Mouse (Mus musculus): ENCODE data around the gene Ltbp3.

Gene Ltbp3

DNA sequence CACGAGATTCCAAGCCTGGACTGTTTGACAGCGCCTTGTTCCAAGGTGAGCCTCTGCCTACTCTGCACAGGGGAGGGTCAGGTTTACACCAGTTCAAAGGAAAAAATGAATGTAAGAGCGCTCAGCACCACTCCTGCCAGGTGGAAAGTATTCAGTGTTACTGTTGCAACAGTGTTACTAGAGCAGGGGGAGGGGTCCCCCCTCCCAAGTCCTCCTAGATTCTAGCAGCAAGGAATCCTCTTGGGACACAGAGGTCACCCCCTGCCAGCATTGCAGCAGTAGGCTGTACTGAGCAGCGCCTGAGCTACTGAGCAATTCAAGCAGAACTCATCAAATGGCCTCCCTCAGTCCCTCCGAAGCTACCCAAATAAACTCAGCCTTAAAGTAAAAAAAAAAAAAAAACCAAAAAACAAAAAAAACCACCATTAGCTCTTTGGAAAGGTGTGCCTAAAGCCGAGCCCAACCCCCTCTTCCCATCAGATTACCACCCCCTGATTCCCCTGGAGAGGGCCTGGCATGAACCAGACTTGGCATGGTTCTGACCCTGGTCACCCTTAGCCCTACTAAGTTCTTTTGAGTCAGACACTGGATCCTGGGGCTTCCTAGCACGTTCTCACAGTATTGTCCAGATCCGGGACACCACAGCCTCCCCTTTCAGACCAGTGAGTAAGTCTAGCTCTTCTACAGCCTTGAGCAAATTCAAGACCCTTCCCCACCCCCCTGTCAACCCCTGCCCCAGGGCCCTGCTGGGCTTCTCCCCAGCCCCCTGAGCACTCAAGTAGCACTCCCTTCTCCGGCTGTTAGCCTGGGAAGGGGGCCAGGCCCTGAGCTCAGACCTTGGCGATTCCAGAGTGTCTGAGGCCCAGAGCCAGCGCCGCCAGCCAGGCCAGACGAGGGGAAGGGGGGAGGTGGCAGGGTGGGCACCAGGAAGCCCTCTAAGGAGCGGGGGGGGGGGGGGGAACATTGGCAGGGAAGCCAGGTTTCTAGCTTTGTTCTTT is at the start of gene Ltbp3:
Gene Ltbp3, plus strand, starts transcription at position 585 of the 998 bp plus-strand sequence.
- DNase-seq = peak; percentile 73 to 80

DNA sequence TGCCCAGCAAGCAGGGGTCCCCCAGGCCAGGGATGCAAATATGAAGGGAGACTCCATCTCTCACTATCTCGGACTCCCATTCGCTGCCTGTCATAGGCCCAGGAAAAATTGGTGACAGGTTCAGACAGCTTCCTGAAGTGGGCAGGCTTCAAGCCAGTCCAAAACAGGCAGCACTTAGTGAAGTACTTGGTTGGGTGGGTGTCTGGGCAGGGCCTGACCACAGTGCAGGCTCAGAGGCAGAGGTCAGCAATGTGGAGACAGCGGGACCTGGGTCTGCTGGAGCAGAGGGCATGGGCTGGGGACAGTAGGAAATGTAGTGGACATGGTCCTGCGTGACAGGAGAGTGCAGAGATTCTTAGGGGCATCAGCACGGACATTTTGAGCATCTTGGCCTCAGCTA is 49.1 kb upstream of the Ltbp3 start:
- peak in 1 of 2 experiments; percentile 29 for DNase-seq

DNA sequence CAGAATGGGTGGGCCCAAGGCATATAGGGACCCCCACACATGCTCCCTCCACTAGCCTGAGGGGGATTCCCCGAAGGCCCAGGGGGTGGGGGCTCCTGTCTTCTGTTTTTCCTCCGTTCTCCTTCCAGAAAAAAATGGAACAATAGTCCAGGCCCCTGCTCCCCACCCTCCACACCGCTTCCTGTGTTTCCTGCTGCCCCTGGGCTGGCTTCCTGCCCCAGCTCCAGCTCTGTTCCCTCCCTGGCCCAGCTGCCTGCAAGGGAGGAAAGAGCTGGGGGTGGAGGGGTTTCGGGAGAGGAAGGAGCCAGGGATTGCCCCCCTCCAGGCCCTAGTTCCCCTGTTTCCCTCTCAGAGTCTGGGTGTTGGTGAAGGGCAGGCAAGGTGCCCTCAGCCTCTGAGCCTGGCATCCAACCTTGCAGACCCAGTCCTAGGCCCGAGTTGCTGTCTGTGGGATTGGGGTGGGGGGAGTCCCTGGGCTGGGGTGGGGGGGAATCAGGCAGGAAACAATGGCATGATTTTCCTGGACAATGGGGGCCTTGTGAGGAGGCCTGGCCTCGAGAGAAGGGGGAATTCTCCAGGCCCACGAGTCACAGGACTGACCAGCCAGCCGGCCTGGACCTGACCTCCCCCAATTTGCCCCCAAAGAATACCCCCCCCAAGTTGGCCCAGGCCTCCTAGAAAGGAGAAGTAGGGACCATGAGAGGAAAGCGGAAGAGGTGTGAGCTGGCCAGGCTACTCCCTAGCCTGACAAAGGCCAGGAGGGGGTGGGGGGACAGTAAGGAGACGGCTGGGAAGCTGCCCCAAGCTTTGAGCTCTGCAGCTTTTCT is 48.4 kb upstream of the Ltbp3 start:
- peak; percentile 79 to 83 for DNase-seq

DNA sequence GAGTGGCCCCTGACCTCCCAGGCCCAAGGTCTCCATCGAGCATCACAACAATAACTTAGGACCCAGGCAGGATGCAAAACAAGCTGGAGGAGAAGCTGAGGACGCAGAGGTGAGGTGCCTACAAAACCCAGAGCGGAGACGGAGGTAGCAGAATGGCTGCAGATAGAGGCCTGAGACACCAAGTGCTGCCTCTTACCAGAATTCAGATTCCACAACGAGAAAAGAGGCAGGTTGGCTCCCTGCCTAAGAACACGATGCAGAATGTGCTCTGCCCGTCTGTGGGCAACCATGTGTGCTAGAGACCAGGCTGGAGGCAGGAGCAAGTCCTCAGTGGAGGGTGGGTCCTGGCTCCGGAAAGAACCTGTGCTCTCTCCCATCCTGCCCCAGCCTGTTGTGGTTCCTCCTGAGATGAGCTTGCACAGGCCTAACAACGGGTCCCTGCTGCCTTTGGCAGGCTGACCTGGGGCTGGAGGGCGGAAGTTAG is 47.7 kb upstream of the Ltbp3 start:
- peak in 1 of 2 experiments; percentile 23 for DNase-seq

DNA sequence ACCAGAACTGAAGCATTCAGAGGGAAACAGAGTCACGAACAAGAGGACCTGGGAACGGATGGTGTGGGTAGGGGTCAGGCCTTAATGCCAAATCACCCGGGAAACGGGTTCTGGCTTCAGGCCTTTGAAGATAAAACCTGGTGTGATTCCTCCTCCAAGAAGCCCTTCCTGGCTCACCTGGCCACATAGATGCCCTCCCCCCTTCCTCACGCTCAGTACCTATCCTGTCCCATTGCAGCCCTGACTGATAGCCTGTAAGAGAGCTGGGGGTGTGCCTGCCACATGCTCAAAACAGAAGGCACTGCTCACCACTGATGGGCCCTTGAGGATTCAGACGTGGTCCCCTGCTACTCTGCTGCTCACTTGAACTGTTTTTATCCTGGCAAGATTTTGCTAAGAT is 46.9 kb upstream of the Ltbp3 start:
- no peak for DNase-seq

DNA sequence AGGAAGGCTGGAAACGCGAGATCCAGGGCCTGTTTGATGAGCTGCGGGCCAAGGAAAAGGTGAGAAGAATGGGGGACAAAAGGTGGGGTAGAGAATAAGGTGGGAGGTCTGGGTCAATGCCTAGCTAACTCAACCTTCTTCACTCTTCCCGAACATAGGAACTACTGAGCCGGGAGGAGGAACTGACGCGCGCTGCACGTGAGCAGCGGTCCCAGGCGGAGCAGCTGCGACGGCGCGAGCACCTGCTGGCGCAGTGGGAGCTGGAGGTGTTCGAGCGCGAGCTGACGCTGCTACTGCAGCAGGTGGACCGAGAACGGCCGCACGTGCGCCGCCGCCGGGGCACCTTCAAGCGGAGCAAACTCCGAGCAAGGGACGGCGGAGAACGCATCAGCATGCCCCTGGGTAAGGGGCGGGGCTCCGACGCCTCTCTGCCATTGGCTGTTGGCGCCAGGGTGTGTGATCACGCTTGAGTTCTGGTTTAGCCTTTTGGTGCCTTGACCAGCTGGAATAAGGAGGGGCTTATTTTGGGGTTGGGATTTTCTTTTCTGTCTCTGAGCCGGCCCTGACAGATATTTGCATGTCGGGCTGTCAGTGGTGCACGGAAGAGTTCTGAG is 44.7 kb upstream of the Ltbp3 start:
- DNase-seq = no peak

DNA sequence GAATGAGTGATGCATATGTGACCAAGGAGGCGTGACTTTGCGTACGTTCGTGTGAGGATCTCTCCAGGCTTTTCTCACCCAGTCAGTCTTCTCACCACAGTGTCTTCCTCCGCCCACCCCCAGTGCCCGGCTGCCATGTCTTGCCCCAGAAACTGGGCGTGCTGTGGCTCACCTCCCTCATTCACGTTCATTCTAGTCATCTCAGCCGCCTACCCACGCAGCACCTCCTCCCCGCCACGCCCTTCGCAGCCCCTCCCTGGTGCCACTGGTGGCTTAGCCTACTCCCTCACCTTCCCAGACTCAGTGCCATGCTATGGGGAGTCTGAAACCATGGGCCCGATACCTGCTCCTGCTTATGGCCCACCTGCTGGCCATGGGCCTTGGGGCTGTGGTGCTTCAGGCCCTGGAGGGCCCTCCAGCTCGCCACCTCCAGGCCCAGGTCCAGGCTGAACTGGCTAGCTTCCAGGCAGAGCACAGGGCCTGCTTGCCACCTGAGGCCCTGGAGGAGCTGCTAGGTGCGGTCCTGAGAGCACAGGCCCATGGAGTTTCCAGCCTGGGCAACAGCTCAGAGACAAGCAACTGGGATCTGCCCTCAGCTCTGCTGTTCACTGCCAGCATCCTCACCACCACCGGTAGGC is 36.4 kb upstream of the Ltbp3 start, which contains the start of gene Kcnk7:
Gene Kcnk7, plus strand, starts transcription at position 205 of the 638 bp plus-strand sequence.
- DNase-seq = peak; percentile 76 to 77

DNA sequence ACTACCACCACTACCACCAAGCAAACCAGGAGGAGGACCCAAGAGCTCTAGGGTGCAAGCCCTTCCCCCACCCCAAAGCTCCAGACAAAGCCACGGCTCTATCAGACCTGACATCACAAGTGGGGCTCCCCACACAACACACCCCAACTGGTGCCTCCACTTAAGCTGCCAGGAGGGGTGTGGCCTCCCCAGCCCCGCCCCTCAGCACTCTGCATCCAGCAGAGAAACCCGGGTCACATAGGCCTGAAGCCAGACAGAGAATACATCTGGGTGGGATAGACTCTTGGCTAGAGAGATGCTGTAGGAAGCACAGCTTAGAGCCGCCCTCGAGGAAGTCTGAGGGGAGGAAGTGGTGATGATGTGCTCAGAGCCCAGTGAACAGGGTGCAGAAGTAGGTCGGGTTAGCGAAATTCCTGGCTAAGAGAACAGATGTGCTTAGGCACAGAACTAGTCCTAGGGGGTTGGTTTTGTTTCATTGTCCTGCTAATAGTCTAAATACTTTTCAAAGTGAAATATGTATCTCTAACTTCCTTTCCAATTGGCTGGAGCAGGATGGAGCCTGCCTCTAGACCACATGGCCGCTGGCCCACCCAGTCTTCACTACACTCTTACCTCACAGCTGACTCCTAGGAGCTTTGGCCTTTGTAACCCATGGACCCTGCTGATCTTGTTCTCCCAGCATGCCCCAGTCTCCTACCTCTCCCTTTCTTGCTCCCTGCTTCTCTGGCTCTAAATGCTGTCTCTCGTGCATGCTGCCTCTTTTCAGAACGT is 35.7 kb upstream of the Ltbp3 start:
- DNase-seq = peak; percentile 56 to 71

DNA sequence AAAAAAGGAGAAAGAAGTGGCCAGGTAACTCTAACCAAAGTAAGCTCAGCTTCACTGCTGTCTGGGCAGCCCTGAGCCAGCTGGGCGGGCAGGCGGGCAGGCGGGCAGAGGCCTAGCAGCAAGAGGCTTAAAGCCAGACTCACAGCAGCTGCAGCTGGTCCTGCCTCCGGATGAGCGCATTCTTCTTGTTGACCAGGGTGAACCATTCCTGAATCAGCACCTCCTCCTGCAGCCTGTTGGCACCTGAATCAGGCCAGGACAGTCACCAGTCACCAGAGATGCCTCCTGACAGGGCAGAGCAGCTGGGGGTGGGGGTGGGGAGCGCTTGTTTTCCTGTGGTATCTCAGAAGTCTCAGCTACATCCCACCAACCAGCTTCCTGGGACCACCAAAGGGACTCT is 30.6 kb upstream of the Ltbp3 start:
- no peak for DNase-seq

DNA sequence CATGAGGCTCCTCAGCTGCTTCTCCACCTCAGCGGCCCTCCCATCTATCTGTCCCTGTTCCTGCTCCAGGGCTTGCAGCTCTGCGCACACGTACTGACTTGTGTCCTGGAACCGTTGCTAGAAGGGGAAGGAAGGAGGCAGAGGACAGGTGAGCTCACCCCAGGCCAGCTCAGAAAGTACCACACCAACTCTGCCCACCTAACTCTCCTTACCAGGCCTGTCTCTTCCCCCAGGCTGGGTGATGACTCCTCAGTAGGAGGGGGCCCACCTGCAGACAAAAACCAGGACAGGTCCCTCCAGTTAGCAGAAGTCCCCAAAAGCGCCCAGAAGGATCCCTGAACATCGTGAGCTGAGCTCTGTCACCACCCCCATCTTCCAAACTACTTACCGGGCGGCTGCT is 30.1 kb upstream of the Ltbp3 start:
- no peak for DNase-seq

DNA sequence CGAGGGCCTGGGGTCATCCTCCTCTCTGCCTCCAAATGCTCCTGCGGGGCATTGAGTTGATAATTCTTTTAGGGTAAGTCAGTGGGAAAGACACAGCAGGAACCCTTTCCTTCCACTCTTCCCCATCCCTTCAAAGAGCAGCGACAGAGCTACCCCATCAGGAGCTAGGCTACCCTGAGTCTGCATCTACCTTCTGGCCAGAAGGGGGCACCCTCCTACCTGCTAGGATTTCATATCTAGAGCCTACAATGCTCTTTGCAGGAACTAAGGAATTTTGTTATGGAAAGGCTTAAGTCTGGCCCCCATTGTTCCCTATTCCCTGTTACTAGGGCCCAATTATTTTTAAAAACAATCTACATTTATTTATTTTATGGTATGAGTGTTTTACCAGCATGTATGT is 29.5 kb upstream of the Ltbp3 start:
- peak; percentile 77 to 85 for DNase-seq

DNA sequence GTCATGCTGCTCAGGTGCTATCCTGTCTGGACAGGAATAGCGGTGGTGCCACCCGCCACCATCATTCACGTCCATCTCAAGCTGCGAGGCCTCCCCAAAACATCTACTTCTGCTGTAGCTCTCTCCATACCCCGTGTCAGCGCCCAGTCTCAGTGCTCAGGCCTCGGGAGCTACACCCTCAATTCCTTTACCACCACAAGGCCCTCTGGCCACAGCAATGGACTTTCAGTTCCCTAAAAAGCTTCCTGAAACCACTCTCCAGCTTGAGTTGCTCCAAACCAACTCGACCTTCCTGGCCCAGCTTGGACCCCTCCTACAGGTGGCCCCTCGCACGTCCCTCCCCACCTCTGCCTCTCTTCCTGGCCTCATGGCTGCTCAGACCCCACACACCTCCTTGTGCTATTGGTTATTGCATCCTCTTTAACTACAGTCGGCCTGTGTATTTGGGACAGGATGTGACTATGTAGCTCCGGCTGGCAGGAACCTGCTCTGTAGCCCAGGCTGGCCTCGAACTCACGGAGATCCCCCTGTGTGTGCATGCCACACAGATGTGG is 28.7 kb upstream of the Ltbp3 start:
- DNase-seq = no peak

DNA sequence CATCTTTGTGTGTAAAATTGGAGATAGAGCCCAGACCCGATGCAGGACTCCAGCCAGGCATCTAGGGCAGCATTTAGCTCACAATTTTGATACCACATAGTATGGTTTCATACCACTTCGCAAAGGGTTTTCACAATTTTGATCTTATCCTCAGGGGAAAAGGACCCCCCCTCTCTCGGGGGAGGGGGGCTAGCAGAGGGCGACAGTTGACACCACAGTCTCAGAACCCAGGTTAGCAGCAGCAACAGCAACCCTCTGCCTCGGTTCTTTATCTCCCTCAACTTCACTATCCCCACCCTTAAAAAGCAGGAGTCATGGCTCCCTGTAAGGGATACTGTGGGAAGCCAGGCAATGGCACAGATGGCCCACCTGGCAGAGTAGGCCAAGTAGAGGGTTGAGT is 27.4 kb upstream of the Ltbp3 start:
- no peak for DNase-seq

DNA sequence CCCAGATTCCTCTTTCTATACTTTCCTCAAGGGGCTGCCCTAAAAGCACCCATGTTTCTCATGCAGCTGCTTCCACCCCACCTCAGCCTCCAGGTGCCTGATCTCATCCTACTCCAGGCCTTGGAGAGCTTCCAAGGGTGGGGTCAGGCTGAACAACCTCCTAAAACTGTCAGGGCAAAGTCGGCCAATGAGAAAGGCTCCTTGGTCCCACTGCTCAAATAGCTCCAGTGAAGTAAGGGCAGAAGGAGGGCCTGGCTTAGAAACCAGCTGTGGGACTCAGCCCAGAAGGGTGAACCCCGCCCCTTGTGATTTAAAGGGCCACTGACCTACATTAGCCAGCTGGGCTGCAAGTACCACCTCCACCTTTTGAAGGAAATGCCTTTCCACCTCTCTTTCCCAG is 27.0 kb upstream of the Ltbp3 start:
- DNase-seq = peak; percentile 89 to 93

DNA sequence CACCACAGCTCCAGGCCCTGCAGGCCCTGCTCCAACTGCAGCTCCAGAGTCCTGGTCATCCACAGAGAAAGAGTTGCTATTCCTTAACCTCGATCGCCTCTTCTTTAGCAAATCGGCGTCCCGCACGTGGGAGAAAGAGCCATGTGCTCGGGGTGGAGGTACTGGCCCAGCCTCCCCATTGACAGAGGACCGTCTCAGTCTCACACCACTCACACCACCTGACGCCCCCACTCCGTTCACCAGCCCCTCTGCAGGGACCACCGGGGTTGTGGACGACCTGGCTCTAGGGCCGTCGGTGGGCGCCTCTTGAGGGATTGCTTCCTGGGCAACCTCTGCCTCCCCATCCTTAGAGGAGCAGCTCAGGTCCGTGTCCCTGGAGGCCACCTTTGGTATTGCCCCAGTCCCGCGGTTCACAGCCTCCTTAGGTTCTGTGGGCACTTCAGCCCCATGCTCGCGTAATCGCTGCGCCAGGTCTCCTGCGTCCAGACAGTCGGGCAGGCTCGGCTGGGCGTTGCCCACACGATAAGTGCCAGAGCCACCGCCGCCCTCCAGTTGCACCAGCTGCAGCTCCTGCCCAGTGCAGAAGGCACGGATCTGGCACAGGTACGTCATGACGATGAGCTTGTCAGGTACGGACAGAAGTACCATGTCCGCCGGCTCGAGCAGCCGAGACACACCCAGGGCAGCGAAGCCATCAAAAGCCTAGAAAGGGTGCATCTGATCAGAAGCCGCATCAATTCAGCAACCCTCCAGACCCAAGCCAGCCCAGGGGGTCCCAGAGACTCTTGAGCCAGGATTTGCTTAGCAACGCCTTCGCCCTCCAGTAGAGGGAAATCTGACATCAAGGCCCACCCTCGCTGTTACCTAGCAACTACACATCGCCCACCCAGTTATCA is 24.7 kb upstream of the Ltbp3 start:
- peak; percentile 66 to 83 for DNase-seq

DNA sequence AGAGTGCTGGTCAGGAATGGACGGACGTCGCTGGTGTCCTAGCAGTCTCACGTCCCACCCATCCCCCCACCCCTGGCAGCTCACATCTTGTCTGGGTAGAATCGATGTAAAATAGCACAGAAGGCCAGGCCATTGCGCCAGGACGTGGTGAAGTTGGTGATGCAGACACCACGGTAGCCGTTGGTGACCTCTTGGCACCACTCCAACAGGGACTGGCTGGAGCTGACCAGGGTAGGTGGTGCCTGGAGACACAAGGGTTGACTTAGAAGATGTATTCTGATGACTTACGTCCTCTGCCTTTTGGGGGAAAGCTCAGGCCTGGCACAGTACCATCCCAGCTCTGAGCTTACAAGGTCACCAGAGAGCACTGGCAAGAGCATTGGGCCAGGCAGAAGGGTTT is 23.7 kb upstream of the Ltbp3 start:
- no peak for DNase-seq

DNA sequence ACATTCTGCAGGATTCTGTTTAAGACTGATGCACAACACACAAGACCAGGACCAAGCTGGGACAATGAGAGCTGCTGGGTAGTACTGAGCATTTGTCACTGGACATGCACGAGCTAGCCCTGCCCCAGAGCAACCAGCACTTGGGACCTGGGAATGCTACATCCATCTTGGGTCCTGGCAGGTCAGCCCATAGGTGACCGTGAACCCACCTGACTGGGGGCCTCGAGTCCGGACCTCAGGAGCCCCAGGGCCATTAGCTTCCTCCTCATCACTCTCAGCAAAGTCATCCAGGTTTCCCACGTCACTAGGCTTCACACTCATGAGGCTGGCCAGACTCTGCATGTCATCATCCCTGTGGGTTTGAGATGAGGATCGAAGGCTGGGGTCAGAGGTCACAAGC is 19.5 kb upstream of the Ltbp3 start:
- no peak for DNase-seq

DNA sequence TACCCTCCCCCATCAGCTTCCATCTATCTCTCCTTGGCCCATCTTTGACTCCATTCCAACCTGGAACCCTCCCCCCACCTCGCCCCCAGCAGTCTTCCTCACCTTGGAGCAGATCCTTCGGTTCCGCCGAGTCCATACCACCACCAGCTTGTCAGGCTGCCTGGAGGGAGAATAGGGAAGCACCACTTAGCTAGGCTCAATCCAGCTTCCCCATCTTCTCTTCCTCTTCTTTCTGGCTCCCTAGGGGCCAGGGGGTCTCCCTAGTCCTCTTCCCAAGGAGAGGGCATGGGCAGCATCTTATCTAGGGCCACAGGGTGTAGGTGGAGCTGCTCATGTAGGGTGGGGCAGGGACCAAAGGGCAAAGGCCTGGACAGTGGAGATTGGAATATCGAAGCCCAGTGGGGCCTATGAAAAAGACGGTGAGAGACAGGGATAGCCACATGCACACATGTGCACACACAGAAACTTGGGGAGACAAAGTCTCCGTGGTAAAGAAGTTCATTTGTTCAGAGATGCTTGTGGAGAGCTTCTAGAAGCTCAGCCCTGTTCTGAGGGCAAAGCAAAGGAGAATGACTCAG is 17.8 kb upstream of the Ltbp3 start:
- DNase-seq = no peak

DNA sequence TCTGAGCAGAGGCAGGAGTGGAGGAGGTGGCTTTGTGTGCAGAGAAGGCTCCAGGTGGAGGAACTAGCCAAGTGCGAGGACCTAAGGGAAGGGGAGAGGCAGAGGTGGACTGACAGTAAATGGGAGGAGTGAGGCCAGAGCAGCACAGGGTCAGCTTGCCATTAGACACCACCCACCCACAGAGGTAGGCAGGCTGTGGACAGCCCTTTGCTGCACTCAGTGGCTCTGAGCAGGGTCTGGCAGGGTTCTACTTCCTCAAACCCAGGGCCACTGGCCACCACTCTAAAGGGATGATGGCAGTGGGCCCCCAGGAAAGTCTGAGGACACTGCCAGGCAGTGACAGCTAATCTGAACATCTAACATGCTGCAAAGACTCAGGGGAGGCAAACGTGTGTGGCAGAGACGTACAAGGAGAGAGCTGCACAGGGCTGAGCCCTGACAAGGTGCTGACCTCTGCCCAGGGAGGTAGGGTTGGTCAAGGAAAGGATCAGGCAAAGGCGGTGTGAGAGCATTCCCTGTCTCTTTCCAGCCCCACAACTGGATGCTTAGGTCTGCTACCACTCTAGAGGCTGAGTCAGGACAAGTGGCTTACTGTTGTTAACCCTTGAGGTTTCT is 16.7 kb upstream of the Ltbp3 start:
- no peak for DNase-seq
